Mouse (Mus musculus) c-Kit-negative CD71-positive TER-119-positive erythroid progenitor cells, embryonic 14.5 days (primary cell): ENCODE measurements around the gene Kcnn4.

Source experiments
- DNase-seq: peaks from one replicate; pipeline ENCODE4 v3.0.0-alpha.2; 2013; ENCODE audit warnings: low read depth, low spot score

Kcnn4 gene

DNA sequence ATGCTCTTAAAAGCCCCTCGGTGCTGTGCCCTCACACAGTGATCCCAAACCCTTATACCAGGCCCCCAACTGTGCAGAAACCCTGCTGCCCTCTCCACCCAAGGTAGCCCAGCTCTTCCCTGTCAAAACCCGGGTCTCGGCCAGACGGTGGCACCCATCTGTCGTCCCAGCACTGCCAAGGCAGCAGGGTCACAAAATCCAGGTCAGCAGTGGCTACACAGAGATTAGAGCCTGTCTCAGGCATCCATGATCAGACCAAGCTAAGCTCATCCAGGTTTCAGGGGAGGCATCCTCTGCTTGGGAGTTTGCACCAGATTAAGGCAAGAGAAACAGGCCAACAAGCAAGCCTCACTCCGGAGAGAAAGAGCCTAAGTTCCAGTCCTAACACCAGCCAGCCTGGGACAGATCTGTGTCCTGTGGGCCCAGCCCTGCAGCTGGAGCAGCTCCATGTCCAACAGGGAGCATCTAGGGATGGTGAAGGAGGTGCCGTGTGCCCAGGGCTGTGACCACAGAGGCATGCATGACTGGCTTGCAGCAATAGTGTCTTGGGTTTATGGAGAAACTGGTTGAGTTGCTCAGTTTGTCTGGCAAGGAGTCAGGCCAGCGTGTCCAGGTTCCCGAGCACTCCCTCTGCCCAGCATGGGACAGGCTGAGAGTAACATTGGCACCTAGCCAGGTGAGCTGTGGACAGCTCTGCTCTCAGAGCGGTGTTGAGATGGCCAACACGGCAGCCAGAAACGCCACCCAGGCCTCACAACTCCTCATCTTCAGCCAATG is 54.1 kb downstream of the Kcnn4 start:
- DNase-seq, result no peak

DNA sequence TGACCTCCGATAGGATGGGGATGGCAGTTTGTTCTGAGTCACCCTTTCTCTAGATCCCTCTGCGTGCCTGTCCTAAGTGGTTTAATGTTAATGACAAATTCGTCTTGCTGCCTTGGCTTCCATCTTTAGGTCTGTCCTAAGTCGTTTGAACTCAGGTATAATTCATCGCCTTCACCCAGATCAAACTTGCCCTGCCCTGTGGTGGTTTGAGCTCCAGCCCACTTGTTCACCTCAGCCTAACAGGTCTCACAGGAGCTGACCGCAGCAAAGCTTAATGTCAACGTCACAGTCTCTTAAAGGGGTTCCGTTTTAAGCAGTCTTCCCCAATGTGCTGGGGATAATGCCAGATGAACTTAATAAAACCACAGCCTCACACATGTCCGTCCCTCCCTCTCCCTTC is 55.9 kb downstream of the Kcnn4 start:
- DNase-seq, result no peak

DNA sequence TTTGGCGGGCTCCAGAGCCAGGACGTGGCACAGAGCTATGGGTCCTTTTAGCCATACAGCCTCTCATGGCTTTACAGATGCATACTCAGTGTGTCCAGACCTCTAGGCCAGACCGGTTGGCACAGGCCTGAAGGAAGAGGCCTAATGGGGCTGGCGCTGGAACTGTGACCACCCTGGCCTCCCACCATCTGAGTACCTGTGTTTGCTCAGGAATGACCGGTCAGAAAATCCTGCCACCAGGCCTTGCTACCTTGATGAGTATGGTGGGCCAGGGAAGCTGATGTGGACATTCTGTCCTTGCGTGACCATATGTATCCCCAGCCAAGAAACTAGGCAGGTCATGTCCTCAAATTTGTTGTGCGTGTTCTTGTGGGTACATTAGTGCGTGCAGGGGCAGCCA is 57.1 kb downstream of the Kcnn4 start:
- no peak for DNase-seq

DNA sequence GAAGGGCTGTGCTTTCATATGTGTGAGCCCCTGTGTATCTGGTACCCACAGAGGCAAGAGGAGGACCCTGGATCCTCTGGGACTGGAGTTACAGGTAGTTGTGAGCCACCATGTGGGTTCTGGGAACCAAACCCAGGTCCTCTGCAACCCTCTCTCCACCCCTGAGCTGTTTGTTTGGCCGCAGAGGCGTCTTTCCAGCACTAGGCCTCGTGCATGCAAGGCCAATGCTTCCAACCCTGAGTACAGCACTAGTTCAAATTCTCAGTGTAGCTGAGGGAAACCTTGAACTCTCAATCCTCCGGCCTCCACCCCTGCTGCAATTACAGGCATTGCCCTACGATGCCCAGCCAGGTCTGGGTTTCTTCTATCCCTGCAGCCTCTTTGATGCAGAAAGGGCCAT is 58.7 kb downstream of the Kcnn4 start:
- no peak for DNase-seq

DNA sequence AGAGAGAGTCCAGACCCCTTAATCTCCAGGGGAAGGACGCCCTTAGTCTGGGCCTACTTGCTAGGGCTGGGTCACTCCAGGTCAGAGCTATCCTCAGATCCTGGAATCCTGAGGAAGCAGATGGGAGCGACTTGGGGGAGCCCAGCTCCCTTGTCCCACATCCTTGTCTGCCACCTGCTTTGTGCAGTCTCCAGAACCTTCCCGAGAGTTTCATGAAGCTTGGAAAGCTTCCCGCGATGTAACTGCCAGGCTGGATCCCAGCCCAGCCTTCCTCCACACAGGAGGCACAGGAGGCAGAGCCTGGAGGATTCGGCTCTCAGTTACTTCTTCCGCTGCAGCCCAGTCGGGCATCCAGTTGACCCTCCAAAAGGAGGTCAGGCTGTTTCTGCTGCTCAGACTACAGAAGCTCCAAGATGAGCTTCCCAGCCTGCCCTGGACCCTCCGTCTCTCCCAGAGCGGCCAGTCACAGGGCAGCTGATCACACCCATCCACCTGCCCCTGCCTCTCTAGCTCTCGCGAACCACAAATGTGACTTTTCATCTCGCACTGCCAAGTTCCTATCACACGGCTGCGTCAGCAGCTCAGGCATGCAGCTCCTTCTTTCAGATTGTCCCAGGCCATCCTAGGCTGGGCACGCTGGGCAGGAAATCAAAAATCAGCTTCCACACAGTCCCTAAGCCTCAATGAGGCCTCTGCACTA is 59.5 kb downstream of the Kcnn4 start:
- DNase-seq, result no peak

DNA sequence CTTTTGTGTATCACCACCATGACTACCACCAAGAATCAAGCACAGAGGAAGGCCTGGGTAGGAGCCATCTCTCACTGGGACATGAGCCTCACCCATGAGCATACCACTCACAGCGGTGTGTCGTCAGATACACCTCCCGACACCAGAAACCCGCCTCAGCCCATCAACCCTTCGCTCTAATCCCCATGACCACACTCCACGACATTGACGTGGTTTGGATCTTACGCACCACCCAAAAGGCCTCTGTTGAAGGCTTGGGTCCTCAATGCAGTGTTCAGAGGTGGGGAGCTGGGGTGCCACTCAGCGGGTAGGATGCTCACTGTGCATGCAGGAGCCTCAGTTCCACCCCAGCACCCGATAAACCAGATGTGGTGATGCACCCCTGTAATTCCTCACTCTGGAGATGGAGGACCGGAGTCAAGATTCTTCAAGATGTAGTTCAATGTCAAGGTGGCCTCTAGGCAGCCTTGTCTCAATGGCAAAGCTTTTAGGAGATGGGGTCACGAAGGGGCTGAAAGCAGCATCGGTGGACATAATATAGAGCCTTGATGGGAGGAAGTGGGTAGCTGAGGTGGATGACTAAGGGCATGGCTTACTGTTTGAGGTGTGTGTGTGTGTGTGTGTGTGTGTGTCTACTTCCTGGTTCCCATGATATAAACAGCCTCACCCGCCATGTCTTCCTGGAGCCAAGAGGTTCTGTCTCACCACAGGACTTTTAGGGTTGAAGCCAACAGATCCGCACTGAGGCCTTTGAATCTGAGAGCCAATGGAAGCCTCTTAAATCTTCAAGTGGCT is 60.7 kb downstream of the Kcnn4 start:
- DNase-seq, result no peak

DNA sequence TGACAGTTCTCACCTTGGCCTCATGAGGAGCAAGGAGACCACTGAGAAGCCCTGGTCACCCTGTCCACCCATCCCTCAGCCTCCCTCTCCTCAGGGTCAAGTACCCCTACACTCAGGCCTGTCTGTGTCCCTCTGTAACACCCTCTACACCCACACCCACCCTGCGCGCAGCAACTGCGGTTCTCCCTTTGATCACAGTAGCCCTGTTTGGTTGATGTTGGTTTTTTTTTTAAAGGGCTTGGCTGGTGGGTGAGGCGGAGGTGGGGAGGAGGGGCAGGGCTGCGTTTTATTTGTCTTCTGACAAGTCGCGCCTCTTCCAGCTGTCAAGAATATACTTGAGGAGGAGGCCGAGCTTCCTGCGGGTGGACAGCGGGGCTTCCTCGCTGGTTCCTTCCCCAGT is 61.6 kb downstream of the Kcnn4 start:
- DNase-seq, result no peak

DNA sequence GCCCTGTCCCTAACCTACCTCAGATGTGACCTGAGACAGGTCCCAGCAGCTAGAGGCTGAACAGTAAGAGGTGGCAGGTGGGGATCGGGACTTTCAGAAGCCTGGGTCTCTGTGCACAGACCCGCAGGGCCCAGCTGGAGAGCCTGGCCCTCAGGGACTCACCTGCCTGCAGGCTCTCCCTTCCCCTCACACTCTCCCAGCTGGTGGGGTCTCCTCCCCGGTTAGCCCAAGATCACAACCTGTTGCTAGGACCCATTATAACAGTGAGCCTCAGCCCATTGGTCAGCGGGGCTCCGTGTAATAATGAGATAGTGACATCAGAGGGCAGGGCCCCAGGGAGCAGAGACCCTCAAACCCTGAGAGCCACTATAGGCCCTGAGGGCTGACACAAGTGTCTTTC is 65.2 kb downstream of the Kcnn4 start:
- DNase-seq, result no peak
